Mouse (Mus musculus) brown adipose tissue, adult 24 weeks (tissue): ENCODE results near the gene Mtch2. TPM values are rescaled to one million over a fixed set of nuclear protein-coding genes. Genes with fewer than 3 reads are reported as not detected.
A peak's percentile ranks its signal among the peaks of the same experiment; 100 is the strongest.
"Not testable (repeated sequence)": the region's sequence is repeated elsewhere in the genome, so short reads cannot be mapped to it uniquely, and the experiment has no call there.

Source experiments
- H3K27ac ChIP-seq: fragments of 200-500 bp; replicated peaks from 2 replicates; pipeline ENCODE4 v1.5.1; 2012; ENCODE audit warnings: low read depth, mild to moderate bottlenecking, low read length
- H3K4me1 ChIP-seq: fragments of 200-500 bp; 2 replicates; pipeline ENCODE4 v1.6.1; 2012; ENCODE audit warnings: low read length, mixed read lengths; ENCODE audit not compliant: control insufficient read depth, insufficient read depth, insufficient read length
- H3K4me3 ChIP-seq: fragments of 200-500 bp; 2 replicates; pipeline ENCODE4 v1.5.1; 2012; ENCODE audit warnings: low read depth, mild to moderate bottlenecking, low read length, moderate library complexity; ENCODE audit not compliant: insufficient read depth
- polyA plus RNA-seq: library from polyadenylated mRNA; stranded (reverse); fragments of >200 nt; gene quantifications from 2 replicates; pipeline ENCODE4 v1.2.4, GENCODE M21; 2012; ENCODE audit not compliant: missing spikeins, insufficient read depth, insufficient read length

Mtch2 gene
- 906 and 910 TPM in 2 replicates for polyA plus RNA-seq

DNA sequence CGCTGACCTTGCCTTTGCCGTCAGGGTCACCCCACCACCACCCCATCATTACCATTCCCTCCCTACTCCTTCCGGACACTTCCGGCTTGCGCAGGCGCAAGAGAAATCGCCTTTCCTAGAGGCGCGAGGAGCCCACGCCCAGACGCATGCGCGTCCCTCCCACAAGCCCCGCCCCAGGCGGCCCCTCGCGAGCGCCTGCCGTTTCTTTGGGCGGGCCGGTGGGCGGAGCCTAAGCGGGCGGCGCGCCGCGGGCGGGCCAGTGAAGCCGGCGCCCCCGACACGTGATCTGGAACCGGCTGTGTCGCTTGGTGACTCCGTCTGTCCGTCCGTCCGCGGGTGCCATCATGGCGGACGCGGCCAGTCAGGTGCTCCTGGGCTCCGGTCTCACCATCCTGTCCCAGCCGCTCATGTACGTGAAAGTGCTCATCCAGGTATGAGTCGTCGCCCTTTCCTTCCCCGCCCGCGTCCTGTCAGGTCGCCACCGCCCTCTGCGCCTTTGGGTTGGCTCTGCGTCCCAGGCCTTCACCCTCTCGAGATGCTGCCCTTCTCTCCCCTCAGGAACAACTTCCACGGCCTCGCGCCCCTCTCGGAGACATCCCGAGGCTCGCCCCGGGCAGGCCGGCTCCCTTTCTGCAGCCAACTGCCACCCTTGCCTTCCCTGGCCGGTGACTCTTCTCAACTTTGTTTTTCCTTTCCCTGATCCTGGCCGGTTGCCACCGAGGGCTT, at the start of gene Mtch2:
Gene Mtch2 (plus strand): TSS at position 201 of the 726 bp plus-strand sequence.
- Histone ChIP-seq H3K4me1 (peaks cover 4% of the 10 kb centered on the region; the same call in 1 of the 2 replicates), H3K4me3 (peak within 1 kb of the TSS; percentile 74), H3K27ac (peak within 1 kb of the TSS; percentile 98)

- H3K4me3 ChIP-seq: no peak overlapping the region
- no peaks in the 10 kb centered on the region for H3K4me1 ChIP-seq
- no peak overlapping the region for H3K27ac ChIP-seq
Observed at GRCm38 (mm10) chr2:90808241-90809126, 38.5 kb upstream of the Mtch2 start.

GRCm38 (mm10) chr2:90810751-90811150, 36.2 kb upstream of the Mtch2 start:
- Histone ChIP-seq H3K27ac (no peak overlapping the region), H3K4me1 (no peaks in the 10 kb centered on the region), H3K4me3 (no peak overlapping the region)

GRCm38 (mm10) chr2:90815266-90815665, 31.7 kb upstream of the Mtch2 start:
- H3K4me1 ChIP-seq: no peaks in the 10 kb centered on the region
- no peak overlapping the region for H3K27ac ChIP-seq
- H3K4me3 ChIP-seq: no peak overlapping the region

DNA sequence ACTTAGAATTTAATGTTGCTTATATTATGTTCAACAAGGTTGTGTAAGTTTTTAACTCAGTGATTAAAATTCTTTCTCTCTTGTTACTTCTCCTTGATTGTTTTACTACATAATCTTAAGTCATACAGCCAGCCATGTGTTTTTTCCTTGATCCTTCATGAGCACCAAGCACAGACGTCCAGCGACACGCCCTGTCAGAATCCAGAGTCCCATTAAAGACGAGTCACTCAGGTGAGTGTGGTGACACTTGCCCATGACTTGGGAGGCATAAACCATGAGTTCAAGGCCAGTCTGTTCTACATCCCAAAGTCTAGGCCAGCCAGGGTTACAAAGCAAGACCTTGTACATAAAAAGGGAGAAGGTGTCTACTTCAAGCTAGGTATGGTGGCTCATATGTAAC, 30.8 kb upstream of the Mtch2 start:
- no peaks in the 10 kb centered on the region for H3K4me1 ChIP-seq

DNA sequence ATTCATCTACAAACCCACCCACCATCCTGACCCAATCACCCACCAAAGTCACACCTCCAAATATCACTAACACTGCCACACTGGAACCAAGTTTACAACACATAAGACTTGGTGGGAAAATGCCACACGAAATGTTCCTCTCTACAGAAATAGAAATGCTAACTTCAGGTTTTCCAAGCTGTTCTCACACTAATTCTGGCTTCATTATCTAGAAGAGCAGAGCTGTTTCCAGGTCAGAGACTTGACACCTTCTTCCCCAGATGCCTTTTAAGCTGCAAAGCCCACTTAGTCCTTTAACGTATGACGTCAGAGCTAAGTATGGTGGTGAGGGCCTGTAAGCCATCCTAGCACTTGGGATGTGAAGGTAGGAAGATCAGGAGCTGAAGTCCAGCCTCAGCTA, 28.2 kb upstream of the Mtch2 start:
- H3K4me1 ChIP-seq: no peaks in the 10 kb centered on the region
- no peak overlapping the region for H3K27ac ChIP-seq

More for the DNA sequence above, 30.8 kb upstream of the Mtch2 start:
- Histone ChIP-seq H3K4me3 (no peak overlapping the region), H3K27ac (no peak overlapping the region)

GRCm38 (mm10) chr2:90820894-90821293, 26.1 kb upstream of the Mtch2 start:
- Histone ChIP-seq H3K27ac (no peak overlapping the region), H3K4me3 (no peak overlapping the region)

More for the DNA sequence above, 28.2 kb upstream of the Mtch2 start:
- H3K4me3 ChIP-seq: no peak overlapping the region

GRCm38 (mm10) chr2:90822978-90823377, 24.0 kb upstream of the Mtch2 start:
- Histone ChIP-seq H3K27ac (no peak overlapping the region), H3K4me3 (no peak overlapping the region), H3K4me1 (no peaks in the 10 kb centered on the region)

More at GRCm38 (mm10) chr2:90820894-90821293, 26.1 kb upstream of the Mtch2 start:
- no peaks in the 10 kb centered on the region for H3K4me1 ChIP-seq

DNA sequence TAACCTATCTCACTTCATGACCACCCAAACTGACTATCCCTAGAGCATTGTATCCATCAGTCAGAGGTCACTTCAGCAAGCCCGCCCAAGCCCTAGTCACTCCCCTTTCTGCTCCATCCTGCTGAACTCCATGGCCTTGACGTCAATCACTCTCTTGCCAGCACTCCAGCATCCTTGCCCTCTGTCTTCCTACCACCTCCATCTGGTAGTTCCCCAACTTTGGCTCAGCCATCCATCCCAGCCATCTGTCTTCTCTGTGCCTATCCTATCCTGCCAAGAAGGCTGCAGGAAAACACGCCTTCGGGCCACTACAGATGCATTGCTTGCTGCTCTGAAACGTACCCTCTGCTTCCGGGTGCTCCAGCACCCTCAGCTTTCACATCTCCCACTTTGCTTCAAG, 23.2 kb upstream of the Mtch2 start:
- Histone ChIP-seq H3K4me3 (no peak overlapping the region), H3K27ac (no peak overlapping the region), H3K4me1 (no peaks in the 10 kb centered on the region)

GRCm38 (mm10) chr2:90824528-90824927, 22.4 kb upstream of the Mtch2 start:
- not testable (repeated sequence) for H3K4me1 ChIP-seq, H3K27ac ChIP-seq, H3K4me3 ChIP-seq

DNA sequence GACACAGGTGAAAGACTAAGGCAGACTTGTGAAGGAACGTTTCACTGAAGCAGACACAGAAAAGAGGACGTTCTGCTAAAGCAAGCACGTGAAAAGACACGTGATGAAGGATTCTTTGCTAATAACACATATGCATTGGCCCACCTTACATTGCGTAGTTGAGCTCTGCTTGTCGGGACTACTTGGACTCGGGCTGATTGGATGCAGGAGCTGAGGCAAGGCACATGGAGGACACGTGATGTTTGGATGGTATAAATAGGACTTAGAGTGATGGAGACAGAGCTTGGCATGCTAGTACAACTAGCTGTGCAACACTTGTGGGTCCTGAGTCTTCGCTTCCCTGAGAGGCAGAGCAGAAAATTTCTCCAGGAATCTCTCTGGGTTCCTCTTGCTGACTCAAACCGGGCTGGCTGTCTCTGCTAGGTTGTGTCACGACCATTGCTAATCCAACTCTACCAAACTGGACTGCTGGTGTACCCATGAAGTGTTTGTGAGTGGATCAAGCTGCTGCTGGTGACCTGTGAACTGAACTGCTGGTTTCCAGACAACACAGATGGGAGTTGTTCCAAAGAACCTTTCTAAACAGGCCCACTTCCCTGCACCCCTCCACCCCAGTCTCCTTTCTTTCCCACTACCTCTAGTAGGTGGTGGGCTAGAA, 21.3 kb upstream of the Mtch2 start:
- H3K27ac ChIP-seq: no peak overlapping the region
- H3K4me1 ChIP-seq: no peaks in the 10 kb centered on the region

GRCm38 (mm10) chr2:90828739-90829138, 18.2 kb upstream of the Mtch2 start:
- Histone ChIP-seq H3K4me3 (no peak overlapping the region), H3K4me1 (no peaks in the 10 kb centered on the region), H3K27ac (no peak overlapping the region)

More for the DNA sequence above, 21.3 kb upstream of the Mtch2 start:
- no peak overlapping the region for H3K4me3 ChIP-seq

- no peak overlapping the region for H3K4me3 ChIP-seq
- no peak overlapping the region for H3K27ac ChIP-seq
- H3K4me1 ChIP-seq: no peaks in the 10 kb centered on the region
Observed at GRCm38 (mm10) chr2:90833502-90833901, 13.5 kb upstream of the Mtch2 start.

- no peak overlapping the region for H3K4me3 ChIP-seq
- H3K4me1 ChIP-seq: no peaks in the 10 kb centered on the region
- no peak overlapping the region for H3K27ac ChIP-seq
Observed at GRCm38 (mm10) chr2:90838621-90839020, 8.3 kb upstream of the Mtch2 start.

GRCm38 (mm10) chr2:90843666-90844065, 3.3 kb upstream of the Mtch2 start:
- Histone ChIP-seq H3K27ac (no peak overlapping the region), H3K4me1 (no peaks in the 10 kb centered on the region), H3K4me3 (no peak overlapping the region)
